Mouse (Mus musculus): ENCODE measurements around the gene Ankrd26.

The Ankrd26 gene

DNA sequence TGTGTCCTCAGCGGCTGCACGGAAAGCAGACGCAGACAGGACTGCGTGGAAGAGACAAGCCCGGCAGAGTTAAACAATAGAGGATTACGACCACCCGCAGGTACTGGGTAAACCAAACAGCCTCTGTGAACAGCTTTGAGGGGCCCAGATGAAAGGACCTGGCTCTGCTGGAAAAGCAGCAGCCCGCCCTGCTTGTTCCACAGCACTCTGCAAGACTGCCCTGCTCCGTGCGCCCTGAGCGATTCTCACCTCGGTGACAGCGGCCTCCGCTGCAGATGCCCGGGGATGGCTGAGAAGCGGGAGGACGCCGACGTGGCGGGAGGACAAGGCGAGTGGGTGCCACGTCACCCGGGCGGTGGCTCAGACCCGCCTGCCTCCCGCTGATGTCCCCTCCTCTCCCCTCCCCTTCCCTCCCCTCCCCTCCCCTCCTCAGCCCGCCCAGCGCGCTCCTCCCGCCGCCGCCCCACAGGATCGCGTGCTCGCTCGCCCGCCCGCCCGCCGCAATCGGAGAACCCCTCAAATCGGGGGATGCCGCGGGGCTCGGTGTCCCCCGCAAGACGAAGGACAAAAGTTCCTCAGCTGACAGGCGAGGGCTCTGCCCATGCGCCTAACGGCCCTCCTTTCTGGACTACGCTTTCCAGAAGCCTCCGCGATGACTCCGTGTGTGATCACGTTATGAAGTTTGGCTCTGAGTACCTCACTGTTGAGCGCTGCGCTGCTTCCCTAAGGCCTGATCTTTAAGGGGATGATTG lies 82.9 kb downstream of the Ankrd26 start, which contains the start of gene Zfp9:
Gene Zfp9, minus strand, starts transcription at position 364 of the 752 bp plus-strand sequence.
- DNase-seq (ENCODE audit: low spot score) = peak; percentile 83

DNA sequence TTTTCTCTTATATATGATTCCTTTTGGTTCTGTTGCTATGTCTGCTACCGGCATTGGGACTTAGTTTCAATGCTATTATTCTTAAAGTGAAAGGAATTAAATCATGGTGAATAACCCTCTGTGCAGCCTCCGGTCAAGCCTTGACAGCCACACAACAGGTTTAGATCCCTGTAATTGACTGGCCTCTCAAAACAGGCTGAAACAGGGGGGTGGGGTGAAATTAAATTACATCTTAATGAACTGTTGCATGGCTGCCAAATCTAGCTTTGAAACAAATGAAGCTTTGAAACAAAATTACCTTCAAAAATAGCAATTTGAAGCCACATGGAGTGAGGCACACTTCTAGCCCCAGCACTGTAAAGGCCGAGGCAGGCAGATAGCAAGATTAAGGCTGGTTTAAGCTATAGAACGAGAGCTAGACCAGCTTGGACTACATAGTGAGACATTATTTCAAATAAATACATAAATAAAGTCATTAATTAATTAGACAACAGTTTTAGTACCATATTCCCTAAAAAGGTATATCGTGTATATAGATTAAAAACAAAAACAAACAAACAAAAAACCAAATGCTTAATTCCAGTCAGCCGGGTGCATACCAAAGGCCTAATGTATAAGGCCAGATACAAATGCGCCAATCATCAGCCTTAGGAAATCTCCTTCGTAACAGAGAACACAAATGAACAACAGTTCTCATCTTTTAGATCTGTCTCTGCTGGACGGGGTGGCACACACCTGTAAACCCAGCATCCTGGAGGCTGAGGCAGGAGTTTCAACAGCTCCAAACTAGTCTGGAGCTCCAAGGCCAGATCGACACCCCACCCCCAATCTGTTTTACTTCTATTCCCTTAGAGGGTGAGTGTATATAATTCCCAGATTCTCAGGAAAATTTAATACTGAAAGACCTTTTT lies 83.9 kb downstream of the Ankrd26 start:
- DNase-seq (ENCODE audit: low spot score) = no peak

DNA sequence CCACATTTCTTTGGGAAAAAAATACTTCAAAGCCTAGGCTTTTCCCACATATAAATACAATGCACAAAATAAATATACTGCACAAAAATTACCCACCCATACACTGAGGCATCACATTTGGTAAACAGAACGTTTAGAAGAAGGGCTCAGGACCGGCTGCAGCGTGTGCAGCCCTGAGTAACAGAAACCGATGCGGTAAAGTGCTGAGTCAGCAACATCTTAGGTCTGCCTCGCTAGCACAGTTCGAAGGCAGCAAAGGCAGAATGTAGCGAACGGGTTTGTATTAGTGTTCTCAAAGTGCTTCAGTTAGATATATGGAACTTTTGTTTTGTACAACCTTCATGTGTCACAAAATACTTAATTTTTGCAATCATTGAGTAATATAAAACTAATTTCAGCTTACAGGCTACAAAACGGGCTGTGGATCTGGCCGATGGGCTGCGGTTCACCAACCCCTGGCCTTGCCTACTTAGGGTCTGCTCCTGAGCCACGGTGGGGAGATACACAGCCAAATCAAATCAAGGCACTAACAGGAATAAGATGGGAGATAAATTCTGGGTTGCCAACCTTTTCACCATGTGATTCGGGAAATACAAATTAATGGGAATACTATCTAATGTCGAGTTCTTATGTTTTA lies 99.8 kb downstream of the Ankrd26 start:
- no peak for DNase-seq (ENCODE audit: low spot score)

DNA sequence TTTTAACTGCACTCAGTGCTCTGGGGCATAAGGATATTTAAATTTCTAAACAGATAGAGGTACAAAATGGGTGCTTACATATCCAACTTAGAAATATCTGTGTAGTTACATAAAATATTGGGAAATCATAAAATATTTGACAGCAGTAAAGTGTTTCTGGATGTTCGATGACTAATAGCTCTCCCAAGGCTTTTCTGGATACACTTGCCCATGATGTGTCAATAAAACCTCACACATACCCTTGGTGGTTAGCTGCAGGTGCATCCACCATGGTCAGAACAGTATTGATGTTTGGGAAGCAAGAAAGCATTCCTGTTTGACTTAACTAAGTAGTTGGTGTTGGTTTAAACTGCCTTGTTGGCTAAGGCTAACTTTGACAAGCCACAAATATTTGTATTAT lies 104.3 kb downstream of the Ankrd26 start:
- DNase-seq (ENCODE audit: low spot score) = no peak

DNA sequence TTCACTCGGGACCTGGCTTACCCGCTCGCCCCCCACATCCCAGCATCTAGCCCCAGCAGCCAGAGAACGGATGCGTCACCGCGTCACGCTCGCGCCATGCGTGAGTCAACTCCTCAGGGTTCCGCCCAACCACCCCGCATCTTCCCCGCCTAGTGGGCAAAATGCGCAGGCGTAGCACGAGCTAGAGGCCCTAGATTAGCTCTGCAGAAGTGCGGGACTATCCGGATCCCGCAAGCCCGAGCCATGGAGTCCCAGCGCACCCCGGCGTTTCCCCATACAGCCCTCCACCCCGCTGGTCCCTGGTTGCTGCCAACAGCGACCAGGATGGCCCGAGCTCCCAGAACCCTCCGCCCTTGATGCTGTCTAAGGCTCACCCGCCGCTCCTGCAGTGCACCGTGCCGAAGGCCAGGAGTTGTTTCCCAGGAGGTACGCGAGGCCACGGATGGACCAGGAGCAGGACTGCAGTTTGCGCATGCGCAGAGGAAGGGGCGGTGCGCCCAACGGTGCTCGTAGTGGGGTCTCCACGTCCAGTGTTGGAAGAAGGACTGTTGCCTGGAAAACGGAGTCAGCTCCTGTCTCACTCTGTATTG lies 106.9 kb downstream of the Ankrd26 start, which contains the start of gene Zfp248:
Gene Zfp248, minus strand, starts transcription at position 487 of the 590 bp plus-strand sequence.
- peak; percentile 93 for DNase-seq (ENCODE audit: low spot score)

DNA sequence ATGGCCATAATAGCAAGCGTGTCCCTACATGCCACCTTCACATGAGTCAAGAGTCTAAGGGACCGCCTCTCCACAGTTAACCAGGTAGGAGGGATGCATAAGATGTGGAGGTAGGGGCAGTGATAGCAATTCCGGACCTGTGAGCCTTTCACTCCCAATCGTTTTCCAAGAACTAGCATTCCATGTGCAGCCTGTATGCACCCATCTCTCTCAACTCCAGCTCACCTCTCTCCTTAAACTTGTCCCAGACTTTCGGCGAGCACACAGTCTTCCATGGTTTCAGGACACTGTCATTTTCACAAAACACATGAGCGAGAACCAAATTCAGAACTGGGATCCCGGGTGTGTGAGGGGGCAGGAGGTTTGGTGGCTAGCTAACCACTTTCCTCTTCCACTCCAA lies 107.6 kb downstream of the Ankrd26 start:
- peak; percentile 18 for DNase-seq (ENCODE audit: low spot score)

Measured in layer of hippocampus, adult 11-12 months (tissue).